Mouse (Mus musculus): ENCODE results near the gene Plxnb2. TPM values are rescaled to one million over a fixed set of nuclear protein-coding genes. Genes with fewer than 3 reads are reported as not detected.

Plxnb2 gene
- polyA plus RNA-seq, 1 experiment from 2014 or later = 128 TPM

GRCm38 (mm10) chr15:89169431-89169830 is 11.2 kb downstream of the Plxnb2 start:
- ATAC-seq (ENCODE audit: borderline replicate concordance, extremely low read depth, low FRiP score, low TSS enrichment) = peak; percentile 77
- peak overlapping the region; percentile 25 for H3K9ac ChIP-seq
- 9% methylated on average over 10 of the region's 10 CpGs for WGBS
- H3K9me3 ChIP-seq = no peaks in the 10 kb centered on the region
- H3K36me3 ChIP-seq = peaks cover 41% of the 10 kb centered on the region
- peak overlapping the region; percentile 22 for H3K4me3 ChIP-seq
- H3K27me3 ChIP-seq = no peaks in the 10 kb centered on the region
- H3K4me1 ChIP-seq = peaks cover 58% of the 10 kb centered on the region
- peak overlapping the region; percentile 50 for H3K4me2 ChIP-seq
- peak overlapping the region; percentile 86 for H3K27ac ChIP-seq

DNA sequence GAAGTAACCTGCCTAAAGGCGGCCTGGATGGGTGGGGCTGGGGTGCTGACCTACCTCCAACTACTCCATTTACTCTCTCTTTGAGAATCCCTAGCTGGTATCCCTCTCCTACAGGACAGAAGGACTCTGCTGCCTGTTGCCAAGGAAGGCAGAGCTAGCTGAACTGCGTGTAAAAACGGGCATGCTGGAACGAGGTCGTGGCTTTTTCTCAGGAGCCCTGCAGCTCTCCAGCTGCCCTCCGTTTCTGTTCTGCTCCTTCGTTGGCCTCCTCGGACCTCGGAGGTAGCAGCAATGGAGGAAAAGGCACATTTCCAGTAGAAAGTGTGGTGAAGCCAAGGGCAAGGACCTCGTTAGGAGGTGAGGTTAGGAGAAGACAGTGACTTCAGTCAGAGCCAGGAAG is 11.7 kb downstream of the Plxnb2 start:
- peak overlapping the region; percentile 22 for H3K4me3 ChIP-seq
- H3K4me1 ChIP-seq = peaks cover 53% of the 10 kb centered on the region
- peak overlapping the region; percentile 25 for H3K9ac ChIP-seq
- H3K36me3 ChIP-seq = peaks cover 46% of the 10 kb centered on the region
- H3K4me2 ChIP-seq = peak overlapping the region; percentile 50
- no peak for ATAC-seq (ENCODE audit: borderline replicate concordance, extremely low read depth, low FRiP score, low TSS enrichment)
- H3K27me3 ChIP-seq = no peaks in the 10 kb centered on the region
- 38% methylated on average over 10 of the region's 10 CpGs for WGBS
- peak overlapping the region; percentile 86 for H3K27ac ChIP-seq
- no peaks in the 10 kb centered on the region for H3K9me3 ChIP-seq

GRCm38 (mm10) chr15:89165478-89165877 is 15.1 kb downstream of the Plxnb2 start:
- Histone ChIP-seq H3K36me3 (peaks cover 80% of the 10 kb centered on the region), H3K27me3 (no peaks in the 10 kb centered on the region), H3K9ac (no peak overlapping the region), H3K27ac (no peak overlapping the region), H3K4me2 (no peak overlapping the region), H3K9me3 (no peaks in the 10 kb centered on the region), H3K4me3 (no peak overlapping the region), H3K4me1 (peaks cover 33% of the 10 kb centered on the region)
- WGBS = 90% methylated on average over 12 of the region's 12 CpGs
- ATAC-seq (ENCODE audit: borderline replicate concordance, extremely low read depth, low FRiP score, low TSS enrichment) = no peak

DNA sequence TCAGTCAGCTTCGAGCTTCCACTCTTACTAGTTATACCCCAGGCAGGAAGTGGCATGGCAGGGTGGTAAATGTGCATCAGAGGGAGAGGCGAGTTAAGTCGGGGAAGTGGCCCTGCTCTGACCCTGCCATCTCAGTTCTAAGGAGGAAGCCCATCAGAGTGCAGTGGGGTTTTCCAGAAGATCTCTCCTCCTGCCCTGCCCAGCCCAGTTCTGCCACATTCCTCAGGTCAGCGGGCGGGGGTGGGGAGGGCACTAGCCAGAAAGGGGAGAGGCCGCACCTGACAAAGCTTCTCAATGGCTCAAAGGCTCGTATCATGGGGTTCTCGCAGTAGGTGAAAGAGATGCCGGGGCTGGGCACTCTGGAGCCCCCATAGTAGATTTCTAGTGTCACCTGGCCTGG is 19.2 kb downstream of the Plxnb2 start:
- H3K4me2 ChIP-seq = no peak overlapping the region
- no peaks in the 10 kb centered on the region for H3K27me3 ChIP-seq
- H3K36me3 ChIP-seq = peaks cover 100% of the 10 kb centered on the region
- ATAC-seq (ENCODE audit: borderline replicate concordance, extremely low read depth, low FRiP score, low TSS enrichment) = peak; percentile 39
- peaks cover 14% of the 10 kb centered on the region for H3K4me1 ChIP-seq
- H3K9ac ChIP-seq = no peak overlapping the region
- 57% methylated on average over 9 of the region's 9 CpGs for WGBS
- peak overlapping the region; percentile 69 for H3K27ac ChIP-seq
- no peak overlapping the region for H3K4me3 ChIP-seq
- H3K9me3 ChIP-seq = no peaks in the 10 kb centered on the region

GRCm38 (mm10) chr15:89158516-89158915 is 22.1 kb downstream of the Plxnb2 start:
- 94% methylated on average over 16 of the region's 16 CpGs for WGBS
- H3K36me3 ChIP-seq = peaks cover 100% of the 10 kb centered on the region

GRCm38 (mm10) chr15:89157954-89158353 is 22.6 kb downstream of the Plxnb2 start:
- H3K4me3 ChIP-seq = no peak overlapping the region
- no peaks in the 10 kb centered on the region for H3K9me3 ChIP-seq
- no peak overlapping the region for H3K9ac ChIP-seq
- no peak overlapping the region for H3K4me2 ChIP-seq
- H3K36me3 ChIP-seq = peaks cover 96% of the 10 kb centered on the region
- H3K27me3 ChIP-seq = no peaks in the 10 kb centered on the region
- H3K27ac ChIP-seq = no peak overlapping the region
- no peak for ATAC-seq (ENCODE audit: borderline replicate concordance, extremely low read depth, low FRiP score, low TSS enrichment)
- H3K4me1 ChIP-seq = peaks cover 14% of the 10 kb centered on the region
- 52% methylated on average over 7 of the region's 7 CpGs for WGBS

More at GRCm38 (mm10) chr15:89158516-89158915, 22.1 kb downstream of the Plxnb2 start:
- Histone ChIP-seq H3K4me3 (no peak overlapping the region), H3K9me3 (no peaks in the 10 kb centered on the region), H3K9ac (no peak overlapping the region), H3K27ac (no peak overlapping the region), H3K4me2 (no peak overlapping the region), H3K27me3 (no peaks in the 10 kb centered on the region), H3K4me1 (peaks cover 14% of the 10 kb centered on the region)
- ATAC-seq (ENCODE audit: borderline replicate concordance, extremely low read depth, low FRiP score, low TSS enrichment) = no peak

GRCm38 (mm10) chr15:89152312-89152711 is 28.3 kb downstream of the Plxnb2 start:
- peaks cover 29% of the 10 kb centered on the region for H3K4me1 ChIP-seq
- peaks cover 40% of the 10 kb centered on the region for H3K36me3 ChIP-seq
- peaks cover 28% of the 10 kb centered on the region for H3K27me3 ChIP-seq
- ATAC-seq (ENCODE audit: borderline replicate concordance, extremely low read depth, low FRiP score, low TSS enrichment) = no peak
- no peak overlapping the region for H3K27ac ChIP-seq
- no peak overlapping the region for H3K4me3 ChIP-seq
- H3K9ac ChIP-seq = no peak overlapping the region
- H3K9me3 ChIP-seq = no peaks in the 10 kb centered on the region
- no peak overlapping the region for H3K4me2 ChIP-seq

- no peaks in the 10 kb centered on the region for H3K9me3 ChIP-seq
- H3K4me2 ChIP-seq = peak overlapping the region; percentile 98
- ATAC-seq (ENCODE audit: borderline replicate concordance, extremely low read depth, low FRiP score, low TSS enrichment) = 0 out of 2 replicates have a peak, but pooled peaks have one; percentile 21
- no peak overlapping the region for H3K9ac ChIP-seq
- peaks cover 17% of the 10 kb centered on the region for H3K36me3 ChIP-seq
- peak overlapping the region; percentile 47; the same call in 1 of the 2 replicates for H3K27ac ChIP-seq
- peaks cover 42% of the 10 kb centered on the region for H3K4me1 ChIP-seq
- H3K27me3 ChIP-seq = peaks cover 51% of the 10 kb centered on the region
- WGBS = 2% methylated on average over 13 of the region's 13 CpGs
- H3K4me3 ChIP-seq = peak overlapping the region; percentile 74
These were observed 30.6 kb downstream of the Plxnb2 start for GRCm38 (mm10) chr15:89150041-89150390.

DNA sequence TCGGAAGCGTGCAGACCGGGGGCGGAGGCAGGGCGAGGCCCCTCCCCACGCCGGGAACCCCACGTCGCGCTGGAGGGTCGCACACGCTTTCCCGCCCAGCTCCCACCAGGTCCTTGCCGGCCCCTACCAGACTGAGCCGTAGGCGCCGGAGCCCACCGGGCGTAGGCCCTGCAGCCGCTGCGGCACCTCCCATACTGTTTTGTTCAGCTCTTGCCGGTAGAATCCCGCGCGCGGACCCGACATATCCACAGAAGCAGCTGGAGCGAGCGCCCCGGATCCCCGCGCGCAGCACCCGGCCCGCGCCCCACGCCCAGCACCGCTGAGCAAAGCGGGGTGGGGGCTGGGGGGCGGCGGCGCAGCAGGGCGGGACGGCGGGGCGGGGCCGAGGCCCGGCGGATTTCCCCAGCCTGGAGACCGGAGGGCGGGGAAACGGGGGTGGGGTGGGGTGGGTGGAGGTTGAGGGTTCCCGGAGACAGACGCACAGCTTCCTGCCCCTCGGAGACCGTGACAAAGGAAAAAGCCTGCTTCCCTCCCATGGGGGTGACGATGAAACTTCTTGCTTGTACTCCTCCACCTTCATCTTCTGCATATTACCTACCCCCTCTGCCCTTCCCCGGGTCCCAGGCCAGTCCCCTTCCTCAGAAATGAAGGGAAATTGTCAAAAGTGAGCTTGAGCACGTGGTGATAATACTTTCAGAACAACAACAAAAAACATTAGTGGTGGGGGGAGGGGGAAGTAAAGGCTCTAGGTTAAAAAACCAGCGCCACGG is 31.1 kb downstream of the Plxnb2 start, which contains the start of gene Mapk11:
Mapk11 (minus strand) TSS at position 358 of the 770 bp plus-strand sequence.
- WGBS = under 1% methylated on average over 61 of the region's 61 CpGs
- peaks cover 42% of the 10 kb centered on the region for H3K4me1 ChIP-seq
- peaks cover 54% of the 10 kb centered on the region for H3K27me3 ChIP-seq
- H3K4me3 ChIP-seq = peak within 1 kb of the TSS; percentile 74
- peak; percentile 67 for ATAC-seq (ENCODE audit: borderline replicate concordance, extremely low read depth, low FRiP score, low TSS enrichment)
- no peaks in the 10 kb centered on the region for H3K9me3 ChIP-seq
- H3K27ac ChIP-seq = peak within 1 kb of the TSS; percentile 57
- peaks cover 11% of the 10 kb centered on the region; the same call in 1 of the 2 replicates for H3K36me3 ChIP-seq
- peak within 1 kb of the TSS; percentile 71 for H3K9ac ChIP-seq
- peak within 1 kb of the TSS; percentile 98 for H3K4me2 ChIP-seq

GRCm38 (mm10) chr15:89148496-89149270 is 31.9 kb downstream of the Plxnb2 start:
- Histone ChIP-seq H3K4me1 (peaks cover 42% of the 10 kb centered on the region), H3K36me3 (0 out of 2 replicates have a peak, but pooled peaks cover 4% of the 10 kb centered on the region), H3K4me2 (peak overlapping the region; percentile 98), H3K9ac (peak overlapping the region; percentile 71), H3K27me3 (peaks cover 54% of the 10 kb centered on the region), H3K27ac (no peak overlapping the region), H3K4me3 (peak overlapping the region; percentile 74), H3K9me3 (no peaks in the 10 kb centered on the region)
- 6% methylated on average over 25 of the region's 25 CpGs for WGBS
- no peak for ATAC-seq (ENCODE audit: borderline replicate concordance, extremely low read depth, low FRiP score, low TSS enrichment)

DNA sequence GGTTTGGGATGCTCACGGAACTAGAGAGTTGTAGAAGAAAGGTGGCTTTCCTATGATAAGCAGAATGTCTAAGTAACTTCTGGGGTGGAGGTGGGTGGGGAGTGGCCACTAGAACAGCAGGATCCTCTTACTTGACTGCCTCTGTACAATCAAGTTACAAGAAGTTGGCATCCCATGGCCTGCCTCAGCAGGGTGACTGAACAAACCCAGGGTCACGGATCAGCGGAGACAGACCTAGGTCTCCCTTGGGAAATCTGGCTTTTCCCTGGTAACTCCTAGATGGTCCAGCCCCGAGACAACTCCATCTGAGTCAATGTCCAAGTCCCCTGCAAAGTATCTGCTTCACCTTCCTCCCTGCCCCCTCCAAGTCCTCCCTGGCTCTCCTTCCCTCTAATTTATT is 32.7 kb downstream of the Plxnb2 start:
- Histone ChIP-seq H3K27me3 (peaks cover 54% of the 10 kb centered on the region), H3K36me3 (no peaks in the 10 kb centered on the region), H3K9me3 (no peaks in the 10 kb centered on the region), H3K4me3 (peak overlapping the region; percentile 74), H3K27ac (no peak overlapping the region), H3K9ac (no peak overlapping the region), H3K4me2 (peak overlapping the region; percentile 51; the same call in 1 of the 2 replicates), H3K4me1 (peaks cover 42% of the 10 kb centered on the region)
- WGBS = 53% methylated on average over 4 of the region's 4 CpGs
- no peak for ATAC-seq (ENCODE audit: borderline replicate concordance, extremely low read depth, low FRiP score, low TSS enrichment)

DNA sequence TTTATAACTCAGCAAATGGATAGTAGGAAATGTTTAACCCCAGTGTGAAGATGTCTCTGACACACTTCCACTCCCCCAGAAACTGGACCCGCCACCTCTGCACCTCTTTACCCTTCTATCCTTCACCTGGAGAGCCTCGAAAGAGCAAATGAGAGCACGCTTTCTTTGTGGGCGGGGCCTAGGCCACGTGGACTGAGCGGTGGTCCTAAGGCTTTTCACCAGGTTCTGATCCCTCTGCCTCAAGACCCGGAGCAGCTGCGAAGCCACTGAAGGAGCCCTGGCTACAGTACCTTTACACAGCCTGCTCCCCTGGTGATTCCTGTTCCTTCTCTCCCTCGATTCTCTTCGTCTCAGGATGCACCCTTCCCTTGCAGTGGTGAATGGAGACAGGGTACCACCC is 33.1 kb downstream of the Plxnb2 start:
- Histone ChIP-seq H3K9me3 (no peaks in the 10 kb centered on the region), H3K4me3 (peak overlapping the region; percentile 74; the same call in 1 of the 2 replicates), H3K4me1 (peaks cover 42% of the 10 kb centered on the region), H3K27me3 (peaks cover 57% of the 10 kb centered on the region), H3K4me2 (peak overlapping the region; percentile 51; the same call in 1 of the 2 replicates), H3K9ac (no peak overlapping the region), H3K27ac (no peak overlapping the region), H3K36me3 (no peaks in the 10 kb centered on the region)
- ATAC-seq (ENCODE audit: borderline replicate concordance, extremely low read depth, low FRiP score, low TSS enrichment) = no peak
- WGBS = 23% methylated on average over 10 of the region's 10 CpGs

All from lung, embryonic 15.5 days (tissue).